Comparison of ENCODE assay signal across 11 mouse cellular contexts in the genomic region with DNA sequence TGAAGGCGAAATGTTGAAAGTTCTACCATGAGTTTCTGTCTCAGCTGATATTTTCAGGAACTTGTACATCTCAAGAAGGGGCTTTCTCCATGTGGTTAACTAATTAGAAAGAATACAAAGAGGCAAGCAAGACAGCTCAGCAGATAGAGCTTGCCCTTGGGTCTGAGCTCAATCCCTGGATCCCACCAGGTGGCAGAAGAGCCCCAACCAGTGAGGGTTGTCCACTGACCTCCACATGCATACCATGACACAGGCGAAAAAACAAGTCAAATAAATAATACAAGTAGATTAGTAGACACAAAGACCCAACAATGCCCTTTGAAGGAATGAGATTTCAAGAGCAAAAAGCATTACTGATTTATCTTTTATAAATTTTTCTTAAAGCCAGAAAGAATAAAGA.
DNase-seq lines count a peak whose midpoint lies in the region; ATAC-seq and TF ChIP-seq lines count a peak whose summit lies in the region.
"Had no signal": no experiment of that assay in that cellular context is flagged by ENCODE, and none has a peak within 500 bp of the region (broad histone marks: within the 10 kb centered on the region; RNA-seq: fewer than 3 reads in every experiment).

No protein-coding gene starts in this region.

- no peaks in the 10 kb centered on the region for H3K4me1 ChIP-seq in kidney, embryonic 14.5 days (ENCODE audit: control insufficient read depth, insufficient read depth, low read length)
- H3K4me1 ChIP-seq in liver, embryonic 14.5 days (replicated peaks; ENCODE audit: control insufficient read depth in 2 of 2, insufficient read depth in 2 of 2, low read length in 1 of 2) = peaks cover 44 to 46% of the 10 kb centered on the region in 2 experiments
- H3K4me1 ChIP-seq: limb, embryonic 15.5 days had no signal

- H3K4me3 ChIP-seq in kidney, embryonic 14.5 days (ENCODE audit: low read length) = no peak overlapping the region
- no peak overlapping the region for H3K4me3 ChIP-seq in liver, embryonic 14.5 days (ENCODE audit: insufficient read depth in 1 of 2, low read depth in 2 of 2, low read length in 2 of 2)
- H3K4me3 ChIP-seq: limb, embryonic 15.5 days had no signal

- POLR2A ChIA-PET in Patski (lab: Charles Lee) = interaction anchor here (0.6 kb wide), 1 partner anchor 101 kb away, joined by 3 read pairs; a partner anchor contains a TSS

- in situ Hi-C loops in Patski (cut with MboI; ENCODE audit: low pct_unique_long_range_greater_than_20kb) = no loop called here

- peak; percentile 58 for TF ChIP-seq CTCF in Patski (IDR thresholded peaks at IDR 0.05)
- TF ChIP-seq CTCF in liver, embryonic 14.5 days (IDR thresholded peaks at IDR 0.05; ENCODE audit: low read depth) = peak; percentile 69

- no peaks in the 10 kb centered on the region for H3K27me3 ChIP-seq in kidney, embryonic 14.5 days (ENCODE audit: control insufficient read depth, insufficient read depth, low read length)
- H3K27me3 ChIP-seq in Patski = no peaks in the 10 kb centered on the region
- H3K27me3 ChIP-seq in liver, embryonic 14.5 days (ENCODE audit: control insufficient read depth, insufficient read depth, low read length) = no peaks in the 10 kb centered on the region
- H3K27me3 ChIP-seq: limb, embryonic 15.5 days had no signal

- WGBS in kidney, embryonic 14.5 days = 80% methylated on average over 2 of the region's 2 CpGs
- 69% methylated on average over 2 of the region's 2 CpGs for WGBS in liver, embryonic 14.5 days (ENCODE audit: insufficient replicate concordance)

- H3K4me2 ChIP-seq in kidney, embryonic 14.5 days (replicated peaks; ENCODE audit: low read depth, low read length) = no peak overlapping the region
- no peak overlapping the region for H3K4me2 ChIP-seq in liver, embryonic 14.5 days (ENCODE audit: low read depth)
- H3K4me2 ChIP-seq: limb, embryonic 15.5 days had no signal

- CTCF ChIA-PET in Patski (lab: Charles Lee) = interaction anchor here (0.8 to 1.9 kb wide), 4 partner anchors 12 to 190 kb away, joined by 3 to 6 read pairs (median 4); no protein-coding TSS in a partner anchor

- H3K9ac ChIP-seq in kidney, embryonic 14.5 days (ENCODE audit: low read depth, low read length) = no peak overlapping the region
- H3K9ac ChIP-seq in liver, embryonic 14.5 days (replicated peaks) = no peak overlapping the region
- H3K9ac ChIP-seq: limb, embryonic 15.5 days had no signal

- H3K9me3 ChIP-seq in kidney, embryonic 14.5 days (ENCODE audit: control insufficient read depth, low read length) = no peaks in the 10 kb centered on the region
- H3K9me3 ChIP-seq in liver, embryonic 14.5 days (ENCODE audit: control insufficient read depth, low read length) = no peaks in the 10 kb centered on the region
- H3K9me3 ChIP-seq: limb, embryonic 15.5 days had no signal

- no peak overlapping the region for H3K27ac ChIP-seq in kidney, embryonic 14.5 days (ENCODE audit: low read depth, low read length)
- no peak overlapping the region for H3K27ac ChIP-seq in liver, embryonic 14.5 days
- H3K27ac ChIP-seq: limb, embryonic 15.5 days had no signal

- H3K36me3 ChIP-seq in kidney, embryonic 14.5 days (ENCODE audit: control insufficient read depth, insufficient read depth, low read length) = no peaks in the 10 kb centered on the region
- no peaks in the 10 kb centered on the region; the same call in 1 of the 2 replicates for H3K36me3 ChIP-seq in liver, embryonic 14.5 days (replicated peaks; ENCODE audit: control insufficient read depth, insufficient read depth, low read depth)
- H3K36me3 ChIP-seq: limb, embryonic 15.5 days had no signal

- TF ChIP-seq EP300 in liver, embryonic 14.5 days (IDR thresholded peaks at IDR 0.05; ENCODE audit: low read depth) = no peak

- DNase-seq in cerebellum, postnatal 10 days = peak; percentile 7 to 16
- DNase-seq in cerebellum, adult 9-10 months = no peak
- peak; percentile 47 to 49 for DNase-seq in kidney, postnatal 25 days
- no peak for DNase-seq in Patski (ENCODE audit: low read depth, low spot score)
- DNase-seq in liver, embryonic 14.5 days (ENCODE audit: low read depth in 3 of 3, low spot score in 3 of 3) = no peak
- DNase-seq in ovary, postnatal 10 days (ENCODE audit: low spot score) = no peak
- DNase-seq in urinary bladder, postnatal 10 days (ENCODE audit: low spot score) = no peak
- DNase-seq: cerebellum, adult 11 months had no signal

- ATAC-seq in kidney, embryonic 14.5 days (ENCODE audit: low FRiP score, low TSS enrichment) = no peak
- ATAC-seq in Patski = no peak
- ATAC-seq in liver, embryonic 14.5 days (ENCODE audit: insufficient read depth) = no peak
- ATAC-seq: forebrain, embryonic 16.5 days had no signal

Comparison
In these comparisons a context has a peak if more than half of its experiments do, and no peak if none do; other contexts are left out.
1. DNase-seq: peak in cerebellum, postnatal 10 days (2 of 2) and kidney, postnatal 25 days (2 of 2); none in cerebellum, adult 9-10 months (single experiment), Patski (single experiment), liver, embryonic 14.5 days (0 of 3), ovary, postnatal 10 days (single experiment) and urinary bladder, postnatal 10 days (single experiment).